Mouse (Mus musculus) forebrain, postnatal 0 days (tissue): ENCODE data around the gene Ibtk. TPM values are rescaled to one million over a fixed set of nuclear protein-coding genes. Genes with fewer than 3 reads are reported as not detected.

Experiments used
- ATAC-seq: fragments of 200-750 bp; cut with Nextera tagmentation; 2 replicates; pipeline ENCODE4 v1.8.0; 2017; ENCODE audit warnings: mild to moderate bottlenecking, moderate library complexity
- DNase-seq: peaks from one replicate; pipeline ENCODE4 v3.0.0-alpha.2; 2015
- H3K27ac ChIP-seq: fragments of 300-500 bp; sonication (generic); 2 replicates; pipeline ENCODE4 v1.5.1; 2014; ENCODE audit warnings: low read depth, mild to moderate bottlenecking, antibody characterized with exemption, low read length, moderate library complexity, mixed read lengths
- H3K27me3 ChIP-seq: fragments of 300-500 bp; sonication (generic); 2 replicates; pipeline ENCODE4 v1.6.1; 2014; ENCODE audit warnings: mild to moderate bottlenecking, low read length, mixed read lengths; ENCODE audit not compliant: insufficient read depth
- H3K36me3 ChIP-seq: fragments of 300-500 bp; sonication (generic); 2 replicates; pipeline ENCODE4 v1.6.1; 2014; ENCODE audit warnings: mild to moderate bottlenecking, moderate library complexity; ENCODE audit not compliant: insufficient read depth
- H3K4me1 ChIP-seq: fragments of 300-500 bp; sonication (generic); 2 replicates; pipeline ENCODE4 v1.6.1; 2014; ENCODE audit warnings: antibody characterized with exemption; ENCODE audit not compliant: insufficient read depth
- H3K4me2 ChIP-seq: fragments of 300-500 bp; sonication (generic); 2 replicates; pipeline ENCODE4 v1.6.1; 2014; ENCODE audit warnings: low read depth, mild to moderate bottlenecking, moderate library complexity
- H3K4me3 ChIP-seq: fragments of 300-500 bp; sonication (generic); 2 replicates; pipeline ENCODE4 v1.5.1; 2014; ENCODE audit warnings: low read depth, low read length, mixed read lengths
- H3K9ac ChIP-seq: fragments of 300-500 bp; sonication (generic); 2 replicates; pipeline ENCODE4 v1.6.1; 2014; ENCODE audit warnings: mild to moderate bottlenecking
- H3K9me3 ChIP-seq: fragments of 300-500 bp; sonication (generic); 2 replicates; pipeline ENCODE4 v1.6.1; 2016; ENCODE audit warnings: low read length
- CTCF ChIP-seq: sonication (generic); IDR thresholded peaks from 2 replicates; pipeline ENCODE4 v1.5.1; 2016; ENCODE audit warnings: antibody characterized with exemption, control low read depth, low read depth
- WGBS: fragments of 180-500 bp; shearing (Covaris S2); extraction: QIAGEN DNeasy Blood & Tissue Kit; methylation state at CpG from one replicate; pipeline ENCODE4 v1.1.7; 2014; 5-methylcytosine and 5-hydroxymethylcytosine counted together
- polyA plus RNA-seq: library from polyadenylated mRNA; unstranded; fragments of >200 nt; fragmentation: Nextera tagmentation; extraction: Ambion mirVana; gene quantifications from 2 replicates; pipeline ENCODE4 v1.2.1, GENCODE M21; 2015
- total RNA-seq: library from RNA; depleted of rRNA; stranded (reverse); fragments of >200 nt; gene quantifications from 2 replicates; pipeline ENCODE4 v1.2.3, GENCODE M21; 2014

Ibtk gene
- total and polyA plus RNA-seq, 2 experiments from 2014 or later: 16.3 to 25.6 TPM

DNA sequence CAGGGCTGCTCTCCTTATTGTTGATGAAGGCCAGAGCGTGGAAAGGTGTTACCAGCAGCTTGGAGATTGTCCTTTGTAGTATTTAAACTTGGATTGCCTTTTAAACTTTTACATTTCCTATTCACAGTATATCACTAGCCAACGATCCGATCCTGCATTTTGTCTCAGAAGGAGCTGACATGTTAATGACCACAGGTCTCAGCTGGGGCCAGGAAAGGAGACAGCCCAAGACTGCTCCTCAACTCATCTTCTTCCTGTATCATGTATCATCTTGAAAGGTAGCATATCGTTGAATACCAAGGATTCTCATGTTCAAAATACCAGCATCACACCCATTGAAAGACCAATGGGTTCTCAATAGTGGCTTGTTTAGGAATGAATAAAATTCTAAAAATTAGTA is 21.2 kb upstream of the Ibtk start:
- 95% methylated on average over 4 of the region's 4 CpGs for WGBS
- ATAC-seq (no peak), DNase-seq (no peak)
- TF ChIP-seq CTCF: no peak
- Histone ChIP-seq H3K4me3 (no peak overlapping the region), H3K27ac (no peak overlapping the region), H3K9ac (no peak overlapping the region), H3K4me2 (no peak overlapping the region), H3K36me3 (no peaks in the 10 kb centered on the region), H3K27me3 (no peaks in the 10 kb centered on the region), H3K4me1 (no peaks in the 10 kb centered on the region), H3K9me3 (no peaks in the 10 kb centered on the region)

DNA sequence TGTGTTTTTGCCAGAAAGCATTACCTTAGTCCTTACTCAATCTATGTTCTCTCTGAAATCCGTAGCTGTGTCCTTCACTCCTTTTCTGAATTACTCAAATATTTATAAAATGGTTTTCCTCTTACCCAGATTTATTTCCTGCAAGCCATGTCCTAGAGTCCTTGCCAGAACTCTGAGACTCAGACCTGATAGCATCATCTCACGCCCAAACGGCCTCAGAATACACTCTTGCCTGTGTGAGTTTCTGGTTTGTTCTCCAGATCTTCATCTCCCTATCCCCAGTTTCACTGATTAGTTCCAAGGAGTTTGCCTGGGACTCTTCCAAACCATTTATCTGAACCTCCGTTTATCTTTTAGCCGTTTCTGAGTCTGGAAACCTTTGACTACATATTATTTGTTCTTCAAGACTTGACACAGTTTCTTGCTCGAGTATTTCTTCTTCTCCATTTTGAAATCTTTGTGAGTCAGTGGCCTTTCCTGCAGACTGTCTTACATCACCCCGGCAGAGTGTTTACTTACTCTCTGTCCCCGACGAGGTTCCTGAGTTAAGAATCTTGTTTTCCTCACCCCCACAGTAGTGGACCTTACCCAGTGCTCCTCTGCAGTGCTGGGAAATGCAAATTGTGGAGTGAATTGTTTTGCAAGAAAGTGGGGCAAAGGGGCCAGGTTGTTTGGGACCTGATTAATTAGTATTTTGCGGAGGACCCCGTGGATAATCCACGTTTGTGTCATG is 20.1 kb upstream of the Ibtk start:
- Histone ChIP-seq H3K4me1 (no peaks in the 10 kb centered on the region), H3K4me3 (no peak overlapping the region), H3K27ac (no peak overlapping the region), H3K9ac (no peak overlapping the region), H3K27me3 (no peaks in the 10 kb centered on the region), H3K9me3 (no peaks in the 10 kb centered on the region), H3K36me3 (no peaks in the 10 kb centered on the region), H3K4me2 (no peak overlapping the region)
- TF ChIP-seq CTCF: no peak
- WGBS: 67% methylated on average over 12 of the region's 12 CpGs
- DNase-seq (no peak), ATAC-seq (no peak)

DNA sequence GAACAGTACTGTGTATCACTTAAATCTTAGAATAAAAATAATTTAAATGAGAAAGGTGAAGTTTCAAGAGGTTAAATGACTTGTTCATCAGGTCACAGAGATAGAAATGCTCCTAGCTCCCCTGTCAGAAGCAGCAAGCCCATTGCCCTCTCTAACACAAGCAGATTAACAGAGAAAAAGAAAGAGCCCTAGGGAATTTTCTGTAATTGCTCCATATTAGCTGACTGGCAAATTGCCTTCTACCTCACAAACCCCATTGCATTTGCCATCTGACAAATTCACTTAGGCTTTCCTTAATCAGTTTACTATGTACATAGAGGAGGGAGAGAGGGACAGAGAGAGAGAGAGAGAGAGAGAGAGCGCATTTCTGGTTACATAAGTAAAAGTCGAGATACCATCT is 18.1 kb upstream of the Ibtk start:
- H3K4me3 ChIP-seq: no peak overlapping the region
- WGBS: 84% methylated on average over 2 of the region's 2 CpGs
- DNase-seq (no peak), ATAC-seq (no peak)
- no peaks in the 10 kb centered on the region for H3K9me3 ChIP-seq
- H3K9ac ChIP-seq: no peak overlapping the region
- no peaks in the 10 kb centered on the region for H3K27me3 ChIP-seq
- H3K4me2 ChIP-seq: no peak overlapping the region
- no peak overlapping the region for H3K27ac ChIP-seq
- no peaks in the 10 kb centered on the region for H3K36me3 ChIP-seq
- no peaks in the 10 kb centered on the region for H3K4me1 ChIP-seq
- no peak for TF ChIP-seq CTCF

- no peak overlapping the region for H3K4me2 ChIP-seq
- no peaks in the 10 kb centered on the region for H3K36me3 ChIP-seq
- no peak for DNase-seq
- no peaks in the 10 kb centered on the region for H3K27me3 ChIP-seq
- 37% methylated on average over 1 of the region's 1 CpGs for WGBS
- no peaks in the 10 kb centered on the region for H3K9me3 ChIP-seq
- no peak overlapping the region for H3K27ac ChIP-seq
- TF ChIP-seq CTCF: no peak
- no peaks in the 10 kb centered on the region for H3K4me1 ChIP-seq
- ATAC-seq: no peak
- H3K9ac ChIP-seq: no peak overlapping the region
- H3K4me3 ChIP-seq: no peak overlapping the region
Observed at GRCm38 (mm10) chr9:85762476-85762875, 13.3 kb upstream of the Ibtk start.

DNA sequence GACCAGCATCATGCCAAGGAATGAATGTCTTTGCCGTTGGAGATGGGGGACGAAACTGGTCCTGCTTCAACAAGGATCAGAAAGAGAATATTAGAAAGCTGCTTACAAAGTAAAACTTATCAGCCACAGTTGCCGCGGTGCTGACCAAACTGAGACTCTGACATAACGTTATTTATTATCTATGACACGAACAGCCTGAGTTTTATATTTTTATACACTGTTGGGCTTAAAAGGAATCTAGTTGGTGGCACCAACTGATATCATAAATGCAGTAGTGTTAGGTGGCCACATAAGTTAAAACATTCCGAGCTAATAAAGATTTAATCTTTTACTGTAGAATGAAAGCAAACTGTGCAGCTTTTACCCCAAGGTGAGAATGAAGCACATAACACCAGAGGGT is 1.7 kb upstream of the Ibtk start:
- 93% methylated on average over 7 of the region's 7 CpGs for WGBS
- Histone ChIP-seq H3K4me1 (0 out of 2 replicates have a peak, but pooled peaks cover 10% of the 10 kb centered on the region), H3K9ac (no peak overlapping the region), H3K4me2 (no peak overlapping the region), H3K9me3 (no peaks in the 10 kb centered on the region), H3K27me3 (no peaks in the 10 kb centered on the region), H3K4me3 (no peak overlapping the region), H3K36me3 (no peaks in the 10 kb centered on the region), H3K27ac (no peak overlapping the region)
- TF ChIP-seq CTCF: no peak
- ATAC-seq: no peak
- DNase-seq: no peak

DNA sequence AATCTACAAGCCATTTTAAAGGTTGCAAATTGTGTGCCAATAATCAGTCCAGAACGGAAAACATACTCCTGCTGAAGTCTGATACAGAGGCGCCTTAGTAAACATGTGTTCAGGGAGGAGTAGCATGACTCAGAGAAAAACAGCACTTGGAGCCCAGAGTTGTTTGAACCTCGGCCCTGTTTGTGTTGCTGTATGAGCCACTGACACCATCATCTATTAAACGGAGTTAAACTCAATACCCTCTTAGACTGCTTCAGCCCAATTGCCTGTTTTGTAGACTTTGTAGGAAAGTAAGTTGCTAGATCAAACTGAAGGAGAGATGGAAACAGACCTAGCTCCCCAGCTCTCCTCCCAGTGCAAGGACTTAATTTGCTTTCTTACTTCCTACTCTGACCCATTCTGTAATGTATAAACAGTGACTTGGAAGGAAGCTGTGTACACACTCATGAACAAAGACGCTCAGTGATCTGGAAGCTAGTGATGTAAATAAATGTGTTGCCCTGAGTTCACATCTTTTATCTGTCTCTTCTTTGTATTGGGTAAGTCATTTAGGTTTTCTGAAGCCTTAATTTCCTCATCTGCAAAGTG is 882 bp upstream of the Ibtk start:
- DNase-seq (no peak), ATAC-seq (peak; percentile 3; the same call in 1 of the 2 replicates)
- Histone ChIP-seq H3K9me3 (no peaks in the 10 kb centered on the region), H3K9ac (peak overlapping the region; percentile 98), H3K27me3 (no peaks in the 10 kb centered on the region), H3K4me2 (peak overlapping the region; percentile 82), H3K36me3 (no peaks in the 10 kb centered on the region), H3K27ac (peak overlapping the region; percentile 98), H3K4me3 (peak overlapping the region; percentile 97), H3K4me1 (0 out of 2 replicates have a peak, but pooled peaks cover 10% of the 10 kb centered on the region)
- 26% methylated on average over 5 of the region's 5 CpGs for WGBS
- TF ChIP-seq CTCF: no peak
